Mouse (Mus musculus) midbrain, embryonic 10.5 days (tissue): Measurements from ENCODE around the gene Ghsr. TPM values are rescaled to one million over a fixed set of nuclear protein-coding genes. Genes with fewer than 3 reads are reported as not detected.
A peak's percentile ranks its signal among the peaks of the same experiment; 100 is the strongest.

Experiments used
- DNase-seq: peaks from one replicate; pipeline ENCODE4 v3.0.0-alpha.2; 2017; ENCODE audit warnings: low spot score
- H3K27ac ChIP-seq: fragments of 300-500 bp; sonication (generic); replicated peaks from 2 replicates; pipeline ENCODE4 v1.5.1; 2016; ENCODE audit warnings: mild to moderate bottlenecking
- H3K27me3 ChIP-seq: fragments of 300-500 bp; sonication (generic); 2 replicates; pipeline ENCODE4 v1.6.1; 2016; ENCODE audit warnings: low read depth, mild to moderate bottlenecking; ENCODE audit not compliant: poor library complexity, severe bottlenecking
- H3K36me3 ChIP-seq: fragments of 300-500 bp; sonication (generic); 2 replicates; pipeline ENCODE4 v1.6.1; 2016; ENCODE audit warnings: mild to moderate bottlenecking, moderate library complexity
- H3K4me1 ChIP-seq: fragments of 300-500 bp; sonication (generic); 2 replicates; pipeline ENCODE4 v1.6.1; 2016
- H3K4me3 ChIP-seq: fragments of 300-500 bp; sonication (generic); 2 replicates; pipeline ENCODE4 v1.5.1; 2016; ENCODE audit warnings: mild to moderate bottlenecking, moderate library complexity
- H3K9me3 ChIP-seq: fragments of 300-500 bp; sonication (generic); replicated peaks from 2 replicates; pipeline ENCODE4 v1.6.1; 2016; ENCODE audit warnings: mild to moderate bottlenecking
- WGBS: fragments of 180-500 bp; shearing (Covaris S2); methylation state at CpG from one replicate; pipeline ENCODE4 v1.1.7; 2016; 5-methylcytosine and 5-hydroxymethylcytosine counted together
- polyA plus RNA-seq: library from polyadenylated mRNA; unstranded; fragments of >200 nt; fragmentation: Nextera tagmentation; extraction: Ambion mirVana; gene quantifications from 2 replicates; pipeline ENCODE4 v1.2.1, GENCODE M21; 2016

Ghsr gene
- polyA plus RNA-seq, result 0.06 and 0.30 TPM in 2 replicates

DNA sequence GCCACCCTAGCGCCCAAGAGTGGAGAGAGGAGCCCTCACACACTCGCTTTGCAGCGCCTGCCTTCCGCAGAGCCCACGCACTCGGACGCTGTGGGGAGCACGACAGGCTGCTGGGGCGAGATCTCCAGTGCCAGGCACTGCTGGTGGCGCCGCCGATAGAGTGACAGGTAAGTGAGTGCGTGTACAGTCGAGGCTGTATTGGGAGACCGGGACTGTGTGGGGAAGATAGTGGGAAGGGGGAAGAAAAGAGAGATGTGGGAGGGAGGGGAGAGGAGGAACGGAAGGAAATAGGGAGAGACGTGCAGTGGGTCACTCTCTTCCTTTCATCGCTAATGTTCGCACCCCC, at the start of gene Ghsr:
Ghsr (plus strand) TSS at position 76 of the 346 bp plus-strand sequence.
- DNase-seq, result no peak
- Histone ChIP-seq H3K4me1 (peaks cover 19% of the 10 kb centered on the region), H3K36me3 (no peaks in the 10 kb centered on the region), H3K27me3 (peaks cover 65% of the 10 kb centered on the region), H3K27ac (no peak within 1 kb of the TSS), H3K4me3 (peak within 1 kb of the TSS; percentile 54), H3K9me3 (no peaks in the 10 kb centered on the region)
- under 1% methylated on average over 19 of the region's 19 CpGs for WGBS

DNA sequence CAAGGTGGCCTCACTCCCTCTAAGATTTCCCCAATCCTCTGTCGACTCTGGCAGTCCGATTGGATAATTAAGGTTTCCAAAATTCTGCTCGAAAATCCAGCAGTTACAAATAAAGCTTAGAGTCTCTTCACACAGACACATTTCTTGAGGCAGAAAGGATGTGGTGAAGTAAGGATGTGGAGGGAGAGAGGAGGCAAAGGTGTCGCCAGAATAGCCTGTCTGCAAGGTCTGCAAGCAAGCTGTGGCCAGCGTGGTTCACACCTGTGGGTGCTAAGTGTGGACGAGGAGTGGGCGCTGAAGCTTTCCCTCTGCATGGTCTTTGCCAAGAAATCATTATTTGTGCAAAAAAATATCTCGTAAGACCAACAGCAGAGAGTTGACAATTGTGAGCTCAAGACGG, 48.6 kb upstream of the Ghsr start:
- H3K27ac ChIP-seq, result no peak overlapping the region
- no peaks in the 10 kb centered on the region for H3K36me3 ChIP-seq
- WGBS, result 90% methylated on average over 9 of the region's 9 CpGs
- H3K9me3 ChIP-seq, result no peaks in the 10 kb centered on the region
- no peak overlapping the region for H3K4me3 ChIP-seq
- no peaks in the 10 kb centered on the region for H3K27me3 ChIP-seq
- no peak for DNase-seq
- H3K4me1 ChIP-seq, result no peaks in the 10 kb centered on the region

DNA sequence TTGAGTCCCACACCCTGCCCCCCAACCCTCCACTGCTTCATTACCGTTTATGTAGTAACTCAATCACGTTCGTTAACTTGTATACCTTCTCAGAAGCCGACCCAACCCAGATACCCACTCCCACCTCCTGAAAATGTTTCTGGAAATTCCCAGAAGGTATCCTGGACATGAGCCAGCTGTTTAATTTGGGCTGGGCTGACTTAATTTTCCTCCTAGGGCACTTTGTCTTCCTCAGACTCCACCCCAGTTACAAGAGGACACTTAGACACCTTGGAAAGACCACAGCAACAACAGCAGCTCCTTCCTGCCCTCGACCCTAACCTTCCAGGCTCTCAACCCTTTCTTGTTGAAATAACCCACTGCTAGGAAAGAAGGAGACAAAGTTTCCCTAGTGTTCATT, 47.6 kb upstream of the Ghsr start:
- no peaks in the 10 kb centered on the region for H3K9me3 ChIP-seq
- WGBS, result 87% methylated on average over 5 of the region's 5 CpGs
- H3K4me1 ChIP-seq, result no peaks in the 10 kb centered on the region
- no peaks in the 10 kb centered on the region for H3K36me3 ChIP-seq
- H3K27me3 ChIP-seq, result no peaks in the 10 kb centered on the region
- DNase-seq, result no peak
- no peak overlapping the region for H3K4me3 ChIP-seq
- no peak overlapping the region for H3K27ac ChIP-seq

DNA sequence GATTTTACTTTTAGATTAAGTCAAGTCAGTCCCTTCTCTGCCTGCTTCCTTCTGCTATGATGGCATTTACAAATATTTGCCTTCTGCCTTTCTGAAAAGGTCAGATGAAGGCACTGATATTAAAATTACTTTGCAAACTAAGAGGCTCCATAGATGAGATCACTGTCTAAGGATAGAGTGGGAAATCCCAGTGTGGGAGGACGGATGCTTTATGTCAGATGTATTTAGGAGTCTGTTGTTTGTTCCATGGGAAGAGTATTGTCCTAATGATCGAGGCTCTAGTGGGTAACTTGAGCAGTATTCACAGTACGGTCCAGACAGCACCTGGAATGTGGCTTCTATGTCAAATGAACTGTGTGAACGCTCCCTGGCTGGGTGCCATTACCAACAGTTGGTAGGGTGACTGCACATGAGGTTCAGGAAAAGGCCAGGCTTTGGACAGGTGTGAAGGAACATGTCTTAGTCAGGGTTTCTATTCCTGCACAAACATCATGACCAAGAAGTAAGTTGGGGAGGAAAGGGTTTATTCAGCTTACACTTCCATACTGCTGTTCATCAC, 44.4 kb upstream of the Ghsr start:
- Histone ChIP-seq H3K9me3 (no peaks in the 10 kb centered on the region), H3K27me3 (no peaks in the 10 kb centered on the region), H3K36me3 (no peaks in the 10 kb centered on the region), H3K27ac (no peak overlapping the region), H3K4me1 (no peaks in the 10 kb centered on the region), H3K4me3 (no peak overlapping the region)
- WGBS, result 85% methylated on average over 4 of the region's 4 CpGs
- no peak for DNase-seq

DNA sequence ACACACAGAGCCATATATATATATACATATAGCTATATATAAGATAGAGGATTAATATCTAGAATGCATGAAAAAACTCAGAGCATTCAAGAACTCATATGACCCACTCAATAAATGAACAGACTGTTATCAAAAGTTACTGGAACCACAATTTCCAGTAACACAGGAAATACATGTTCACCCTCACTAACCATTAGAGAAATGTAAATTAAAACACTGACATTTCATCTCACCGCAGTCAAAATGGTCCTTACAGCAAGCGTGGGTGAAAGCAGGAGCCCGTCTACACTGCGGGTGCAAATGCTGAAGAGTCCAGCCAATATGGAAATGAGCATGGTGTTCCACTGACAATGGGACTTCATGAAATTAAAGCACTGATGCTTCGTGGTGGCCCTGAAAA, 40.4 kb upstream of the Ghsr start:
- WGBS, result 91% methylated on average over 5 of the region's 5 CpGs
- no peaks in the 10 kb centered on the region for H3K36me3 ChIP-seq
- no peak overlapping the region for H3K27ac ChIP-seq
- no peaks in the 10 kb centered on the region for H3K9me3 ChIP-seq
- 0 out of 2 replicates have a peak, but pooled peaks cover 6% of the 10 kb centered on the region for H3K4me1 ChIP-seq
- DNase-seq, result no peak
- H3K4me3 ChIP-seq, result no peak overlapping the region
- H3K27me3 ChIP-seq, result no peaks in the 10 kb centered on the region

DNA sequence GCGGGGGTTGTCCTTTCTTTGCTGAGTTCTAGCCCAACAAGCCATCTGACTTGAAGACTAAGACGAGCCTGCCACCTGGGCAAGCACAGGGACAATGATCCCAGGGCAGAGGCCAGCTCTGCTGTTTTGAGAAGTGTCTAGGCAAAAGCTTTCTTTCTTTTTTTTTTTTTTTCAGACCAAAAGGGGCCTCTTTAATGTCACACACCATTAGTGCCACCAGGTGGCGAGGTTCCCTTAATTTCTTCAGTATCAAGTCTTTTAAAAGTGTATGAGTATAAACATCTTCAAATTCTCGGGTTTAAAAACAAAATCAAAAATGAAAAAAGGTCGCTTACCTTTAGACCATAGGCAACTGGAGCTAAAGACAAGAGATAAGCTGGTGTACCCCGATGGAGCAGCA, 32.7 kb upstream of the Ghsr start:
- Histone ChIP-seq H3K4me1 (peaks cover 3% of the 10 kb centered on the region; the same call in 1 of the 2 replicates), H3K9me3 (no peaks in the 10 kb centered on the region), H3K27me3 (no peaks in the 10 kb centered on the region), H3K27ac (no peak overlapping the region), H3K36me3 (no peaks in the 10 kb centered on the region), H3K4me3 (no peak overlapping the region)
- peak; percentile 24 for DNase-seq
- 35% methylated on average over 6 of the region's 6 CpGs for WGBS

DNA sequence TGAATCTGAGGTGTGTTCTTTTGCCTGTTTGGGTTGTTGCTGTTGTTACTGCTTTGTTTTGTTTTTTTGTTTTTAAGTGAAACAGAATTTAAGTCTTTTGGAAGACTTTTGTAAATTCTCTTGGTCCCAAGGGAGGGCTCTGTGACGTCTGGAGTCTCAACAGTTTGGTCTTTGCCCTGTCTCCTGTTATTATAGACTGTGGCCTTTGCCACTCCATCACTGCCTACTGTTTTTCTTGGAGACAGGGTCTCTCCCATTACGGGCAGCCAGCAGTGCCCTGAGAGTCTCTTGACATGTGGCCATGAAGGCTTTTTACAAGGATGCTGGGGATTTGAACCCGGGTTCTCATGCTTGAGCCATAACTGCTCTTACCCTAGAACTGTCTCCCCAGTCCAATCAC, 32.3 kb upstream of the Ghsr start:
- no peaks in the 10 kb centered on the region for H3K36me3 ChIP-seq
- no peaks in the 10 kb centered on the region for H3K27me3 ChIP-seq
- no peaks in the 10 kb centered on the region for H3K9me3 ChIP-seq
- no peak for DNase-seq
- peaks cover 3% of the 10 kb centered on the region; the same call in 1 of the 2 replicates for H3K4me1 ChIP-seq
- H3K27ac ChIP-seq, result no peak overlapping the region
- 77% methylated on average over 3 of the region's 3 CpGs for WGBS
- no peak overlapping the region for H3K4me3 ChIP-seq

DNA sequence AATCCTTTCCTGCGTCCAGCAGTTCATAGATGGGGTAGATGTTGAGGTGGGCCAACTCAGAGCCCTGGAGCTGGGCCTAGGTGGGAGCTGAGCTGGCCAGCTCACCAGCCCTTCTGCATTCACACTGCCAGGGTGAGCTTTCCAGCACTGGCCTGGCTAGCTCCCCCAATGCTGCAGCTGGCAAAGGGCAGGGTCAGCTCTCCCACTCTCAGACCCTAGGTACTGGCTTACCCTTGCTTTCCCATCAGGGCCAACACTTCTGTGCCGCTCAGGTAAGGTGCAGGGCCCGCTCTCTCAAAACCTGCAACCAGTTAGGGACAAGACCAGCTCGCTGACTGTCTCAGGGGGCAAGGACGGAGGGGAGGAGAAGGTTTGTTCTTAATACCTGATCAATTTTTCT, 30.4 kb upstream of the Ghsr start:
- no peak overlapping the region for H3K4me3 ChIP-seq
- no peaks in the 10 kb centered on the region for H3K27me3 ChIP-seq
- H3K9me3 ChIP-seq, result no peaks in the 10 kb centered on the region
- no peak for DNase-seq
- 91% methylated on average over 5 of the region's 5 CpGs for WGBS
- H3K4me1 ChIP-seq, result peaks cover 3% of the 10 kb centered on the region; the same call in 1 of the 2 replicates
- H3K27ac ChIP-seq, result no peak overlapping the region
- H3K36me3 ChIP-seq, result no peaks in the 10 kb centered on the region

DNA sequence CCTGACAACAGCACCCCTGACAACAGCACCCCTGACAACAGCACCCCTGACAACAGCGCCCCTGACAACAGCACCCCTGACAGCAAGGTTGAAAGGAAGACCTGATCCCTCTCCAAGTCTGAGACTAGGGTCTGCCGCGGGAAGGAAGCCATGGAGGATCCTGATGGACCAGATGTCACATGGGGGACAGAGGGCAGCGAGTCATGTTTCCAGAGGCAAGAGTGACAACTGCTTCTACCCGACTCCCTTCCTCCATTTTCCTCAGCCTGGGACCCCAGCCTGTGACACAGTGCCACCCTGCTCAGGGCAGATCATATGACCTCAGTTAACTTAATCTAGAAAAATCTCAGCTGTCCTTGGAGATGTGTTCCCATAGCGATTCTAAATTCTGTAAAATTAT, 28.7 kb upstream of the Ghsr start:
- no peaks in the 10 kb centered on the region for H3K36me3 ChIP-seq
- H3K4me1 ChIP-seq, result peaks cover 3% of the 10 kb centered on the region; the same call in 1 of the 2 replicates
- no peak overlapping the region for H3K27ac ChIP-seq
- WGBS, result 65% methylated on average over 6 of the region's 6 CpGs
- no peaks in the 10 kb centered on the region for H3K27me3 ChIP-seq
- no peak overlapping the region for H3K4me3 ChIP-seq
- no peaks in the 10 kb centered on the region for H3K9me3 ChIP-seq
- DNase-seq, result peak; percentile 16

DNA sequence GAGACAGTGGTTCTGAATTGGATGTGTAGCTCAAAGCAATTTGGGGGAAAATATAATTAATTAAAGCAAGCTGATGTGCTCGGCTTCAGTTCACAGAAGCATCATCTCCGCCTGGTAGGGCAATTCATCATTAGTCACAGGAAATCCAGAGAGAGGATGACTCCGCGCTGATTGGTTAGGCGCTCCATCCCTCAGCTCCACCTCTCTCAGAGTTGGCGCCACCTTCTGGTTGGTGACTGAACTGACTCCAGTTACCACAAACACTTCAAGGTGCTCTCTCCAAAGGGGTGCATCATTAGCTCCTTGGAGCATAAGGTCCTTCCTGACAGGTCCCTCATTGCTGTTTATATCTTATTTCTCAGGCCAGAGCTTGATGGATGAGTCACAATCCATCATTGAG, 25.6 kb upstream of the Ghsr start:
- no peaks in the 10 kb centered on the region for H3K9me3 ChIP-seq
- H3K36me3 ChIP-seq, result no peaks in the 10 kb centered on the region
- H3K27ac ChIP-seq, result no peak overlapping the region
- 61% methylated on average over 6 of the region's 6 CpGs for WGBS
- H3K27me3 ChIP-seq, result no peaks in the 10 kb centered on the region
- H3K4me1 ChIP-seq, result peaks cover 3% of the 10 kb centered on the region; the same call in 1 of the 2 replicates
- no peak for DNase-seq
- H3K4me3 ChIP-seq, result no peak overlapping the region

DNA sequence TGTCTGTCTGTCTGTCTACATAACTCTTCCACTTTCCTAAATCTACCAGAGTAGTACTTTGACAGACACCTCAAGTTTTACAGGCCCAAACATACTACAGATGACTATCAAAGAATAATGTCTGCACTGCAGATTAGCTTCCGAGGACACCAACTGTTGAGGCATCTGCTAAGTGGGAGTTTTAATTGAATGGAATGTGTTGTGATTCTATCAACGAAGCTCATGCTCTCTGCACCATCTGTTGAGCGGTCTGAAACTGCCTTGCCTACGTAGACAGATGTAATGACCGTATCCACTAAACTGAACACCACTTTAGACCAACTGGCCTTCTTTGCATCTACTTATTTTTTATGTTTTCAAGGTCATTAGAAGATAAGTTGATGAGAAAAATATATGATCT, 22.7 kb upstream of the Ghsr start:
- Histone ChIP-seq H3K4me1 (no peaks in the 10 kb centered on the region), H3K27me3 (no peaks in the 10 kb centered on the region), H3K4me3 (no peak overlapping the region), H3K9me3 (no peaks in the 10 kb centered on the region), H3K36me3 (no peaks in the 10 kb centered on the region), H3K27ac (no peak overlapping the region)
- DNase-seq, result no peak
- WGBS, result 84% methylated on average over 5 of the region's 5 CpGs

DNA sequence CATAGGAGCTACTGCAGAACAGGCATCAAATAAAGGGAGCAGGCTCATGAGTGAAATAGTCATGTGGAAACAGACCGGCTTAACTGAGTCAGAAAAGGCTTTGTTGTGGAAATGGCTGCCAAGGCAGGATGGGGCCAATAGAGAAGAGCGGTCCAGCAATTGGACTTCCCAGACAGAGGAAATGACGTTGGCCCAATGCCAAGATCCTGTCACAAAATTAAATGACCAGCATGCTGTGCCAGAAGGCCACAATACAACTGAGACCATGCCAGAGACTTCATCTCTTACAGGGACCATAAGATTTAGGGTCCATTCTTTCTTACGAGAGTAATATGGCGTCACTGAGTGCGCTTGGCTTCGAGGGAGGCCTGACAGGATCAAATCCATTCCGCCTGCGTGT, 20.0 kb upstream of the Ghsr start:
- no peaks in the 10 kb centered on the region for H3K36me3 ChIP-seq
- no peak for DNase-seq

DNA sequence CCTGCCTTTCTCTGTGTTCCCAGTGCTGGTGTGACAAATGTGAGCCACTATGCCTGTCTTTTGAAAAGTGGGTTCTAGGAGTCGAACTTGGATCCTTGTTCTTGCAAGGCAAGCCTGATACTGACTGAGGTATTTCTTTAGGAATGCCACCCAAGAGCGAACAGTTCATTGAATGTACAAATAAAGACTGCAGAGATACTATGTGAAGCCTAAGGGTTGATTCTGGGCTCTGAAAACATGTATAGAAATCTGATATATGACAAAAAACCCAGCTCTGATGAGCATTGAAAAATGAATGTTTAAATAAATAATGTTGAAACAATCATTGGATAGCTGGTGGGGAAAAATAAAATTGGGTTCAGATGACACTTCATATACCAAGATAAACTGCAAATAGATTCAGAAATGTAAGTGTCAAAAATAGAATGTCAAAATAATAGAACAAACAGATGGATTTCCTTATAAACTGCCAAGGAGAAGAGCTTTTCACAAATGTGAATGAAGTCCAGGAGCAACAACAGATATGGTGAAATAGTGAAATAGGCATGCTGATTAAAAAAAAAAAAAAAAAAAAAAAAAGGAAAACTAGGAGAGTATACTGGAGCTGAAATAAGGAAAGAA, 11.9 kb upstream of the Ghsr start:
- 73% methylated on average over 2 of the region's 2 CpGs for WGBS
- Histone ChIP-seq H3K27ac (no peak overlapping the region), H3K4me3 (no peak overlapping the region), H3K36me3 (no peaks in the 10 kb centered on the region), H3K4me1 (no peaks in the 10 kb centered on the region), H3K9me3 (no peaks in the 10 kb centered on the region), H3K27me3 (no peaks in the 10 kb centered on the region)
- no peak for DNase-seq

More for the DNA sequence above, 20.0 kb upstream of the Ghsr start:
- no peak overlapping the region for H3K4me3 ChIP-seq
- WGBS, result 93% methylated on average over 9 of the region's 9 CpGs
- H3K27ac ChIP-seq, result no peak overlapping the region
- no peaks in the 10 kb centered on the region for H3K27me3 ChIP-seq
- H3K4me1 ChIP-seq, result no peaks in the 10 kb centered on the region
- H3K9me3 ChIP-seq, result no peaks in the 10 kb centered on the region
